Mouse (Mus musculus) megakaryocyte, adult 5-6 weeks (primary cell): ENCODE measurements around the gene Smco1. TPM values are rescaled to one million over a fixed set of nuclear protein-coding genes. Genes with fewer than 3 reads are reported as not detected.
"Not testable (repeated sequence)": the region's sequence is repeated elsewhere in the genome, so short reads cannot be mapped to it uniquely, and the experiment has no call there.

ENCODE experiments used
- ATAC-seq: 2 replicates; pipeline ENCODE4 v1.8.0; 2016; ENCODE audit warnings: mild to moderate bottlenecking, inconsistent platforms; ENCODE audit not compliant: poor library complexity, severe bottlenecking
- total RNA-seq, 2 experiments: library from RNA; stranded (forward) in 1 of 2; stranded (reverse) in 1 of 2; fragments of 153-499, 151-499 nt in 1 of 2; fragments of 221-1000, 200-1000 nt in 1 of 2; gene quantifications; 2 replicates each; pipeline versions ENCODE4 v1.2.3 to v1.2.4; 2015 to 2017

The Smco1 gene
- not detected in 2 replicates for total RNA-seq (2015)
- not detected in 2 replicates for total RNA-seq (2017)

DNA sequence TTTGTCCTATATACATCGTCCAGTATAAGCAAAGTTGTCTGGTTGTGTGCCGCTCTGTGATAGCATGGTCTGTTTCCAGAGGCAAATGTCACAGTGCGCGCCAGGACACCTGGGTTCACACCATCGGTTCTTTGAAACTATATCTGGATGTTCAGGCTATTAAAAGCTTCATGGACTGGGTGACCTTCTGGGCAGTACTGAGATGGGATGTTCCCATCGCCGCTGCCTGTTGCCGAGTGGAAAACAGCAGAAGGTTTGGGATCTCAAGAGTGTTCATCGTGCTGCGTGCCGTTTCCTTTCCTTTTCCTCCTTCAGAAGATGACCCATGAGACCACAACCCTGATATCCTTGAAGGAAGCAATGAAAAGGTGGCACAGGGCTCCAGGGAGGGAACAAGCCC is at the start of gene Smco1:
TSS of gene Smco1 (plus strand) at position 178 of the 400 bp plus-strand sequence.
- ATAC-seq = no peak

GRCm38 (mm10) chr16:32221803-32222202 is 49.5 kb upstream of the Smco1 start:
- no peak for ATAC-seq

- peak; percentile 70 for ATAC-seq
Measured at GRCm38 (mm10) chr16:32222399-32222798, 48.9 kb upstream of the Smco1 start.

DNA sequence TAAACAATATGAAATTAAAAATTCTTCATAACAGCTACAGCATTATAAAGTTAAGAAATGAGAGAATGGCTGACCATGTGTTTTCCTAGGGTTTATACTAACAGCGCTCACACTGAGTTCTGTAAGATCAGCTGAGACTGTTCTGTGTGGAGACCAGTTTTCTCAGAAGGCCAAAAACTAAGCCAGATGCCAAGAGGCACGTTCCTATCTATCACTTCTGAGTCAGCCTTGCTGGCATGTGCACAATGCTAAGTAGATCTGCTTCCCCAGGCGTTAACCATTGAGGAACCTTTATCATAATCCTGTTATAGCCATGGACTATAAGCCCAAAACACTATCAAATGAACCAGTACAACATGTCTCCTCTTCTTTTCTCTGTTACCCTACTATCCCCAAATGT is 39.2 kb upstream of the Smco1 start:
- not testable (repeated sequence) for ATAC-seq

- no peak for ATAC-seq
Measured at GRCm38 (mm10) chr16:32237930-32238680, 33.2 kb upstream of the Smco1 start.

- ATAC-seq = no peak
Measured at GRCm38 (mm10) chr16:32239428-32240312, 31.6 kb upstream of the Smco1 start.

- ATAC-seq = no peak
Measured at GRCm38 (mm10) chr16:32243901-32244300, 27.4 kb upstream of the Smco1 start.

GRCm38 (mm10) chr16:32246351-32246791 is 24.9 kb upstream of the Smco1 start:
- ATAC-seq = peak; percentile 23; the same call in 1 of the 2 replicates

DNA sequence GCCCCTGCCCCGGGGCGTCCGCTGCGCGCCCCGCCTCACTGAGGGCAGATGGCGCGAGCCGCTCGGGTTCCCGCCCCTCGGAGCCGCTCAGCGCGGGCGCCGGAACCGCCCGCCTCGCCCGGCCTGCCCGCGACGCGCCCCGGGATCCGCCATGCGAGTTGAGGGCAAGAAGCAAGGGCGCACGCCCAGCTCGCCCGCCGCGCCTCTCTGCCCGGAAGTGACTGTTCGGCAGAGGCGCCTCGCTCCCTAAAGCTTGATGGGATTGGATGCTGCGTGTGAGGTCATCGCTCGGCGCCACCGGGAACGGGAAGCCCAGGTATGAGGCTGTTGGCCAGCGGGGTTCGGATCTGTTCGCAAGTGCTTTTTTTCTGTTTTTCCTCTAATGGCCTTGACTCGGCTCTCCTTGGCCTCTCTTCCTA is 24.3 kb upstream of the Smco1 start, which contains the start of the genes Fbxo45 and Wdr53:
TSS of gene Fbxo45 (minus strand) at position 207 of the 419 bp plus-strand sequence.
TSS of gene Wdr53 (plus strand) at position 276 of the 419 bp plus-strand sequence.
- peak; percentile 99 for ATAC-seq

- not testable (repeated sequence) for ATAC-seq
Measured at GRCm38 (mm10) chr16:32264225-32264624, 7.0 kb upstream of the Smco1 start.

DNA sequence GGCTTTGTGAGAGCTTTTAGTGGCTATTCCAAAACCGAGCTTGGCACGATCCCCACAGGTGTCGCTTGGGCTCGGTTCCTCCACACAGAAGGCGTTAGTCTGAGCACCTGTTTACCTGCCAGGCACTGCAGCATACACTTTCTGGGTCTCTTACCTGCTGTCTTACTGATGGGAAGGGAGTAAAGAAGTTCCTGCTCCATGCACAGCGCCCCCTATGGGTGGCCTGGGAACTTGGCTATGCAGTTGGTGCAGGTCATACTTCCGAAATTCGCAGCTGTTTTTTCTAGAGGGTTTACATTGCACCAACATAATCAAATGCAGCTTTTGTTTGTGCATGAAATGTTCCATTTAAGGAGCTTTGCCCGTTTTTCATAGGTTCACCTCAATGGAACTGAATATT is 2.1 kb downstream of the Smco1 start:
- ATAC-seq = no peak

DNA sequence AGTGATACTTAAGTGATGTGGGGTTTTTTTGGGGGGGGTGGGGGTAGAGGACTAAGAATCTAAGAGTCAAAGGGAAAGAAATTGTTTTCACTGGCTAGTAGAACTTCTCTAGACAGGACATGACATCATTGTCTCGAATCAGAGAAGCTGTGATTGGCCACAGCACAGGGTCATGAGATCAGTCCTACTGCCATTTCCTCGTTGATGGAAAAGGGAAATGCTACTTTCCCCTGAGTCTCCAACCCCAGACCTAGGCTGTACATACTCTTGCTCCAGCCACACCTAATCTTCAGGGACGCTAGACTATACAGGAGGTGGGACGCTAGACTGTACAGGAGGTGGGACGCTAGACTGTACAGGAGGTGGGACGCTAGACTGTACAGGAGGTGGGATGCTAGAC is 3.8 kb downstream of the Smco1 start:
- 0 out of 2 replicates have a peak, but pooled peaks have one; percentile 27 for ATAC-seq

- no peak for ATAC-seq
Measured at GRCm38 (mm10) chr16:32275830-32276229, 4.6 kb downstream of the Smco1 start.

- peak; percentile 84 for ATAC-seq
Measured at GRCm38 (mm10) chr16:32277308-32278256, 6.3 kb downstream of the Smco1 start, which contains the start of gene Rnf168. Gene Rnf168 (plus strand): TSS chr16:32277459.

DNA sequence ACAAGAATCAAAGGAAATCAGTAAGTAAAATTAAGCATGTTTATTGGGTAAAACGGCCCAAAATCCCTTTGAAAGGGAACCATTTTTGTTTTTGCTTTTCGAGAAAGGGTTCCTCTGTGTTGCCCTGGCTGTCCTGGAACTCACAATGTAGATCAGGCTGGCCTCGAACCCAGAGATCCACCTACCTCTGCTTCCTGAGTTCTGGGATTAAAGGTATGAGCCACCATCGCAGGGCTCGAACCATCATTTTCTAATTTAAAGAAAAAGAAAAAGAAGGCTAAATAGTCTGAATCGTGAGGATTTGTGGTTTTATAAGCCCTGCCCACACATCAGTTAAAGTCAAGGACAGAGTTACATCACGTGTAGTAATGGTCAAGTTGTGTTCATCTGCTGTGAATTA is 7.1 kb downstream of the Smco1 start:
- ATAC-seq = no peak

DNA sequence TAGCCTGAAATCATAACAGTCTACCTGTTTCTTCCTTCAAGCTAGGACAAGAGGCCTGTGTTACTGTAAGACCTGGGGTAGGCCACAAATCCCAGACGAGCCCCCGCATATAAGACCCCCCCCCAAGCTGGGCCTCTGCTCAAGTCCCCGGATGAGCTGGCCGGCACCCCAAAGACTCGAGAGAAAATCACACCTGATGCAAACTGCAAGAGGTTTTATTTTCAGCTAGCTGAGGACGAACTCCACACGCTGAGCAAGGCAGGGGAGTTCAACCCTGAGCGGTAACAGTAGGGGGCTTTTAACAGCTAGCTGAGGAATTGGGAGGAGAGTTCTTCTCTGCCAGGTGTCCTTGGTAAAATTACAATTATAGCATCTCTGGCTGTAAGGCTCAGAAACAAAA is 8.9 kb downstream of the Smco1 start:
- ATAC-seq = no peak

DNA sequence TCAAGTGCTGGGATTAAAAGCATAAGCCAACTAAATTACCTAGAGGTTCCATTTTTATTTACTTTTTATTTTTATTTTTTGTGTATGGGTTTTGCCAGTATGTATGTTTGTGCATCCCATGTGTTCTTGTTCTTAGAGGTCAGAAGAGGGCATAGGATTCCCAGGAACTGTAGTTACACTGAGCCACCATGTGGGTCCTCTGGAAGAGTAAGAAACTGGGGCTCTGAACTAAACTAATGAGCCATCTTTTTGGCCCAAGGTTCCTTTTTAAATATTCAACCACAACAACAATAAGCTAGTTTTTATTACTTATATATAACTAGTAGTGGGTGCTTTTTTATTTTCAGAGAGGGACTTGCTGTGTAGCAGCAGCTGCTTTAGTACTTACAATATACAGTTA is 11.3 kb downstream of the Smco1 start:
- ATAC-seq = no peak

- ATAC-seq = no peak
Measured at GRCm38 (mm10) chr16:32291821-32292220, 20.6 kb downstream of the Smco1 start.

- ATAC-seq = not testable (repeated sequence)
Measured at GRCm38 (mm10) chr16:32299617-32300016, 28.3 kb downstream of the Smco1 start.

DNA sequence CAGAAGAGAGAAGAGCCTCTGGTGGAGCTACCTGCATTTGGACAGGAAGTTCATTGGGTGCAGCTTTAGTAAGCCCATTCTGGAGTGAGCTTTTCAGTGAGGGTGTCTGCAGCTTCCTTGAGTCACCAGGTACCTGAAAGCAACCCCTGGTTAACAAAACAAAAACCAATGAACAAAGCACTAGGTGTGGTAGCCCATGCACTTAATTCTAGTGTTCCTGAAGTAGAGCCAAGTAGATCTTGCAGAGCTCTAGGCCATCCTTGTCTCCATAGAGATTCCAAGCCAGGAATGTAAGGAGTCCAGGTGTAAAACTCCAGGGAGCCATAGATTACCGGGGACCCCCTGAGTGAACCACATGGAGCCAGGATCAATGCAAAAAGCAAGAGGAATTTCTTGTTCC is 31.8 kb downstream of the Smco1 start:
- ATAC-seq = no peak
